Mouse (Mus musculus) brain, embryonic 14.5 days (tissue): ENCODE measurements around the gene Hs3st1.

Experiments used
- CTCF ChIP-seq: fragments of 200-500 bp; IDR thresholded peaks from 2 replicates; pipeline ENCODE4 v1.5.1; 2012; ENCODE audit warnings: inconsistent platforms, mild to moderate bottlenecking, moderate library complexity, borderline replicate concordance; ENCODE audit not compliant: insufficient read depth, insufficient read length; ENCODE audit errors: extremely low read depth
- POLR2A ChIP-seq: fragments of 200-500 bp; IDR thresholded peaks from 2 replicates; pipeline ENCODE4 v1.6.1; 2012; ENCODE audit warnings: mild to moderate bottlenecking, inconsistent platforms, borderline replicate concordance; ENCODE audit not compliant: poor library complexity, insufficient read depth, insufficient read length, severe bottlenecking; ENCODE audit errors: extremely low read depth

DNA sequence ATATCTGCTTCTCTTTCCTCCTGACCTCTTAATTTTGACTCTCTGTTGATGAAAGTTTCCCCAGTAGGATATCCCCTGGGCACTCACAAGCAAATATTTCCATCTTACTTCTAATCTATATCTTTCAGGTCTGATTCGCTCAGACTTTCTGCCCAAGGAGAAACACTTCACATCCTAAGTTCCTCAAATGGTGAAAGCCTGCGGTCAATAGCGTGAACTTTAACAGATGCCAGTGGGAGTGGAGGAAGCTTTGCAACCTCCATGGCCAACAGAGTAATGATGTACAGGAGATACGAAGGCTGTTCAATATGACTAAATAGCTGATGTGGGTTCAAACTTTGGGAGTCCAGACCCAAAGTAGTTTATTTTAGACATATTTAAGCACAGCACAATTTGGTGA is 94.4 kb downstream of the Hs3st1 start:
- TF ChIP-seq CTCF (no peak), POLR2A (no peak)
